Mouse (Mus musculus) brown adipose tissue, adult 24 weeks (tissue): ENCODE data around the gene Sbf2. TPM values are rescaled to one million over a fixed set of nuclear protein-coding genes. Genes with fewer than 3 reads are reported as not detected.

Experiments
- H3K27ac ChIP-seq: fragments of 200-500 bp; replicated peaks from 2 replicates; pipeline ENCODE4 v1.5.1; 2012; ENCODE audit warnings: low read depth, mild to moderate bottlenecking, low read length
- H3K4me1 ChIP-seq: fragments of 200-500 bp; 2 replicates; pipeline ENCODE4 v1.6.1; 2012; ENCODE audit warnings: low read length, mixed read lengths; ENCODE audit not compliant: control insufficient read depth, insufficient read depth, insufficient read length
- H3K4me3 ChIP-seq: fragments of 200-500 bp; 2 replicates; pipeline ENCODE4 v1.5.1; 2012; ENCODE audit warnings: low read depth, mild to moderate bottlenecking, low read length, moderate library complexity; ENCODE audit not compliant: insufficient read depth
- polyA plus RNA-seq: library from polyadenylated mRNA; stranded (reverse); fragments of >200 nt; gene quantifications from 2 replicates; pipeline ENCODE4 v1.2.4, GENCODE M21; 2012; ENCODE audit not compliant: missing spikeins, insufficient read depth, insufficient read length

The Sbf2 gene
- polyA plus RNA-seq, 1 experiment: 16.6 TPM

DNA sequence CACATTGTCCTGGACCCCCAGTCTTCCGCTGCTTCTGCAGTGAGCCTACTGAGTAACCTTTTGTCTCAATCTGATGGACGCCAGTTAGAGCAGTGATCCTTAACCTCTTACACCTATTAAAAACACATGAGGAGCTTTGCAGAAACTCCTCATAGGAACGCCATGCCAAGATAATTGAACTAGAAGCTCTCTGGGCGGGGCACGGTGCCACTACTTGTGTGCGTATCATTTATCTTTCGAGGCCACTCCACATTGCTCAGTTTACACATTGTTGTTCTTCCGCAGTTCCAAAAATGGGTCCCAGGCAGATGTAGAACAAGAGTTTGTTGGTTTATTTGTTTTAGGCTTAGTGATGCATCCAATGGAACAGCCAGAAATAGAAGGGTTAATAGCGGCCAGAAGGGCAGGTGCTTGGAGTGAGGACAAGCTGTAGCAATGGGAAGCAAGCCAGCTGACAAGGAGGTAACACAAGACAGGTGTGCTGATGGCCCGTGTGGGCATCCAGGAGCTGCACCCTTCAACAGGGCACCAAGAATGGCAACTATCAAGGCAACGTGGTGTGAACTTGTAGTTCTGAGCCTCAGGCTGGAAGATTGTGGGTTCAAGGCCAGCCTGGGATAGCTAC, 24.7 kb upstream of the Sbf2 start:
- H3K4me3 ChIP-seq: no peak overlapping the region
- H3K27ac ChIP-seq: no peak overlapping the region
- peaks cover 9% of the 10 kb centered on the region for H3K4me1 ChIP-seq

- Histone ChIP-seq H3K4me3 (no peak overlapping the region), H3K4me1 (peaks cover 6% of the 10 kb centered on the region; the same call in 1 of the 2 replicates), H3K27ac (no peak overlapping the region)
These were observed 23.8 kb upstream of the Sbf2 start for GRCm38 (mm10) chr7:110638305-110639110.

DNA sequence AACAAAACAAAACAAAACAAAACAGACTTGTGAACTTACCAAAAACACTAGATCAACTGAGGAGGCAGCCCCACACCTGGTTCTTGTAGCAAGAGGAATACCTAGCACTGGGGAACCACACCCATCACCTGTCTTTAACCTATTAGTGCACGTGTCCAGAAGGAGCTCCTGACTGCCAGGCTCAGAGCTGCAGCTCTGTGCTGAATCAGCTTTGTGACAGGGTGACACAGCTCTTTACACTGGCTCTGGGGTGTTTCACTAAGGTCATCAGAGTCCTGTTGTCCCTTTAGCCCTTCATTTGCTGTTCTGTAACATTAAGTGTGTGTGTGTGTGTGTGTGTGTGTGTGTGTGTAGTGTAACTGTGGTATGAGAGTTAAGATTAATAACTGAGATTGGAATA, 21.8 kb upstream of the Sbf2 start:
- H3K27ac ChIP-seq: no peak overlapping the region
- no peak overlapping the region for H3K4me3 ChIP-seq
- peaks cover 6% of the 10 kb centered on the region; the same call in 1 of the 2 replicates for H3K4me1 ChIP-seq

DNA sequence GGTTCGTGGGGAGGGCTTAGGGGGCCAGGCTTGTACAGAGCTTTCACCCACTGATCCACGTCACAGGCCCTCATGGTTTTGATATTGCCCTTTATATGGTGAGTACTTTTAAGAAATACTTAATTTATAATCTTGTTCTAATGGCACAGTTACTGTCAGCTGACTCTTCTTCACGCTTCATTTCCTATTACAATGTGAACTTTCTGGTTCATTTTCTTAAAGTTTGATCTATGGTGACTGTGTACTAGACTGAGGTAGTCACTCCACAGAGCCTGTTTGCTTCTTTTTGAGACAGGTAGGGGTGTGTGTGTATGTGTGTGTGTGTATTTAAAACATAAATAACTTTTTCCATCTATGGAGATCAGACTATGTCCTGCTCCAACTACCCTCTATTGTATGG, 21.2 kb upstream of the Sbf2 start:
- Histone ChIP-seq H3K27ac (no peak overlapping the region), H3K4me3 (no peak overlapping the region), H3K4me1 (peaks cover 6% of the 10 kb centered on the region; the same call in 1 of the 2 replicates)

- Histone ChIP-seq H3K27ac (peak overlapping the region; percentile 27; the same call in 1 of the 2 replicates), H3K4me3 (peak overlapping the region; percentile 68; the same call in 1 of the 2 replicates), H3K4me1 (no peaks in the 10 kb centered on the region; the same call in 1 of the 2 replicates)
These were observed 16.6 kb upstream of the Sbf2 start for GRCm38 (mm10) chr7:110631136-110631888.

DNA sequence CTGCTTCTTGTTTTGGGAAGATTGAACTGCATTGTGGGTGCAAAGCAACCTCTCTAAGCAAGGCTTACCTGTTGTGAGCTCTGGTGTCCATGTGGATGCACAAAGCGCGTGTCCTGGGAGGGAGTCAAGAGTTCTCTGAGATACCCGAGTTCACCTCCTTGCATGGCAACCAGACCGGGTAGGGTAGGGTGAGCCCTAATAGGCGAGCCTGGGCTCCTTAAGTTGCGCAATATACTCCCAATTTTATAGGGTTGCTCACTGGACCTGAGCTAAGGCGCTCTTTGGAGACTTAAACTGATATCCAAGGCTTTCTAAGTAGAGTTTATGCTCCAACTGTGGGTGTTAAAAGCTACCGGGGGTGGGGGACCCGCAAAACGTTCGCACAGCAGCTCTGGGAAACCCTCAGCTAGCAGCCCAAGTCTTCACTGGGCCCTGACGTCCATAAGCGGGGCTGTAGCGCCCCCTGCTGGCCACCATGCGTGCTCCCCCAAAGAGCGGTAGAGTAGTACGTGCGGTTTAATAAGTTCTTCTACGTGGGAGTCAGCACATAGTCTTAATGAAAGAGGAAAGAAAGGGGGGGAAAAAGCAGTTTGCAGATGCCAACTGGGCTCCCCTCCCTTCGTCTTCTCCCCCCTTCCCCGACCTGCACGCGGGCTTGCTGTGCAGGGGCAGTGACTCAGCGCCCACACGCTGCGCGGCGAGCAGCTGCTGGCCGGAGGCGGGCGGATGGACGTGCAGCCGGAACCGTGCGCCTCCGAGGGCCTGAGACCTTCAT, 15.4 kb upstream of the Sbf2 start:
- Histone ChIP-seq H3K4me1 (peaks cover under 1% of the 10 kb centered on the region; the same call in 1 of the 2 replicates), H3K4me3 (peak overlapping the region; percentile 68), H3K27ac (peak overlapping the region; percentile 32)

DNA sequence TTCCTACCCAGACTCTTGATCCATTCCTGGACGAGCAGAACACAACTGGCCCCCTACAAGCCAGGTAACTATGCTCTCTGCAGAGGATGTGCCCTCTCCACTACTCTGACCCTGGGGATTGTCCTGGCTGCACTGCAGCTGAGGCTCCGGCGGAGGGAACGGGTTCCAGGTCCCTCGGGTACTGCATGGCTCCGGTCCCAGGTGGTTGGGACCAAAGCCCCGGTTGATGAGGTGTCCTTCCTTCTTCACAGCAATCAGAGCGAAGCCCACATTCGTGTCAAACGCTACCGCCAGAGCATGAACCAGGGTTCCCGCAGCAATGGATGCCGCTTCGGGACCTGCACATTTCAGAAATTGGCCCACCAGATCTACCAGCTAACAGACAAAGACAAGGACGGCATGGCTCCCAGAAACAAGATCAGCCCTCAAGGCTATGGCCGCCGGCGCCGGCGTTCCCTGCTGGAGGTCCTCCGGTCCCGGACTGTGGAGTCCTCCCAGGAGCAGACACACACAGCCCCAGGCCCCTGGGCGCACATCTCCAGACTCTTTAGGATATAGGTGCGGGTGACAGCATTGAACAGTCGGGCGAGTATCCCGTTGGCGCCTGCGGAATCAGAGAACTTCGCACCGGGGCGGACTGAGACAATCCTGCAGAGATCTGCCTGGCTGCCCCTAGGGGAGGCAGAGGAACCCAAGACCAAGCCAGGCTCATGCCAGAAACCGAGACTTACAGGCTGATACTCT, 14.1 kb upstream of the Sbf2 start:
- peak overlapping the region; percentile 70 for H3K4me3 ChIP-seq
- H3K4me1 ChIP-seq: peaks cover 2% of the 10 kb centered on the region; the same call in 1 of the 2 replicates
- H3K27ac ChIP-seq: peak overlapping the region; percentile 57

DNA sequence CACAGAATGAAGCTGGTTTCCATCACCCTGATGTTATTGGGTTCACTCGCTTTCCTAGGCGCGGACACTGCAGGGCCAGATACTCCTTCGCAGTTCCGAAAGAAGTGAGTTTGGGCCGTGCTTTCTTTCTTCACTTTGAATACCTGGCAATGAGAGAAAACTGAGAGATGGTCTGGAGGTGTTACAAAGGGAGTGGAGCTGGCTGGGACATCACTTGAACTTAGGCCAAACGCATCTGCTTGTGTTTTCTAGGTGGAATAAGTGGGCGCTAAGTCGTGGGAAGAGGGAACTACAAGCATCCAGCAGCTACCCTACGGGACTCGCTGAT, 13.5 kb upstream of the Sbf2 start:
- peak overlapping the region; percentile 70 for H3K4me3 ChIP-seq
- H3K4me1 ChIP-seq: peaks cover 2% of the 10 kb centered on the region; the same call in 1 of the 2 replicates
- H3K27ac ChIP-seq: peak overlapping the region; percentile 53

DNA sequence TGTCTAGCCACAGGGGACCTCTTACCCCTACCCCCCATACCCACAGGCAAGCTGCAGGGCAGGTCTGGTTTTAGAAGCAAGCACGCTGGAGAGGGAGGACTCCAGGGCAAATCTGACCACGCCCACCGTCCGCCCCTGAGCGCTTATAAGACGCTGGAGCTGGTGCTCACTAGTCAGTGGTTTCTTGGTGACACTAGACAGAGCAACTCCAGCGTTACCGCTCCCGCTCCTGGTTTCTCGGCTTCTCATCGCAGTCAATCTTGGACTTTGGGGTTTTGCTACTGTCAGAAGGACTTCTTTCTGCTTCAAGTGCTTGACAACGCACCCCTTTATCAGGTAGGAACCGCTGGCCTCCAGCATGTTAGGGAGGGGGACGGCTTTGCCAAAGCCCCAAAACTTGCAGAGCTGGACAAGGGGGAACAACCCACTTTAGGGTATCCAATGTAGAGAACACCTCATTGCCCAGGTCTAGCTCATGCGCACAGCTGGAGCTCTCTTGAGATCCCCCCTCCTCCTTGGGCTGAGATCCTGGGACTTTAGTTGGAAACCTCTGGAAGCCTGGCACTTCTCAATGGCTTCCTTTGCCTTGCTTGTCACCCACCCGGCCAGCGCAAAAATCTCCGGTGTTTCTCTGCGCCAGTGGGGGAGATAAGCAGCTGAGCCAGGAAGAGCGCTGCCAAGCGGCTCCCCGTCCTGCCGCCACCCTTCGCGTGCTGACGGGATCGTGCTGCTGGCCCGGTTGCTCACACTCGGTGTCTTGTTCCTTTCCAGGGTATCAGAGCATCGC, 13.0 kb upstream of the Sbf2 start, which contains the start of gene Adm:
Adm (plus strand) TSS at position 176 of the 787 bp plus-strand sequence.
- H3K4me3 ChIP-seq: peak within 1 kb of the TSS; percentile 70
- H3K4me1 ChIP-seq: peaks cover 2% of the 10 kb centered on the region; the same call in 1 of the 2 replicates
- H3K27ac ChIP-seq: peak within 1 kb of the TSS; percentile 53

- H3K27ac ChIP-seq: no peak overlapping the region
- H3K4me3 ChIP-seq: peak overlapping the region; percentile 70
- peaks cover 2% of the 10 kb centered on the region; the same call in 1 of the 2 replicates for H3K4me1 ChIP-seq
These were observed 12.4 kb upstream of the Sbf2 start for GRCm38 (mm10) chr7:110627099-110627482.

- Histone ChIP-seq H3K4me3 (peak overlapping the region; percentile 70), H3K27ac (no peak overlapping the region), H3K4me1 (peaks cover 2% of the 10 kb centered on the region; the same call in 1 of the 2 replicates)
These were observed 11.7 kb upstream of the Sbf2 start for GRCm38 (mm10) chr7:110626186-110627098.

DNA sequence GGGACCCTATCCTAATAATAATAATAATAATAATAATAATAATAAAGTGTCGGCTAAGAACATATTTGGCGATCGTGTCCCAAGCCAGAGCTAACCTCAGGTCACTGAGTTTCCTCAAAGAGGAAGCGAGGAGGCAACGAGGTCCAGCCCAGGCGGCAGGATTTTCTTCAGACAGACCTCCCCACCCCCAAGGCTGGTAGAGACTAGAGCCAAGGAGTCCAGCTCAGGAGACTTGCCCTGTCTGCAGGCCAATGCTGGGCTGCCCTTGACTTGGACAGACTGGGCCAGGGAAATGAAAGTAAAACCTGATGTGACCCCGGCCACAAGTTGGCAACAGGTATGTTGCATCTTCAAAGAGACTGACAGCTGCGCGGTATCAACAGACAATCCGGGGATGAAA, 10.8 kb upstream of the Sbf2 start:
- Histone ChIP-seq H3K4me1 (peaks cover 2% of the 10 kb centered on the region; the same call in 1 of the 2 replicates), H3K27ac (no peak overlapping the region), H3K4me3 (peak overlapping the region; percentile 43)
